Mouse (Mus musculus) myocyte (in vitro differentiated cells): ENCODE data around the gene Ralgps1. TPM values are rescaled to one million over a fixed set of nuclear protein-coding genes. Genes with fewer than 3 reads are reported as not detected.
A peak's percentile ranks its signal among the peaks of the same experiment; 100 is the strongest.

Experiments used
- H3K27me3 ChIP-seq: one replicate; pipeline ENCODE4 v1.6.1; 2011; ENCODE audit not compliant: control insufficient read depth, insufficient read depth, insufficient read length
- H3K36me3 ChIP-seq: one replicate; pipeline ENCODE4 v1.6.1; 2011; ENCODE audit not compliant: control insufficient read depth, insufficient read depth
- H3K4me2 ChIP-seq: one replicate; pipeline ENCODE4 v1.6.1; 2011; ENCODE audit warnings: low read depth, control low read depth
- H3K4me3 ChIP-seq: one replicate; pipeline ENCODE4 v1.5.1; 2011; ENCODE audit warnings: mild to moderate bottlenecking, control low read depth, moderate library complexity
- H3K79me2 ChIP-seq: one replicate; pipeline ENCODE4 v1.6.1; 2011; ENCODE audit not compliant: control insufficient read depth, insufficient read depth
- H3ac ChIP-seq: one replicate; pipeline ENCODE4 v1.6.1; 2011; ENCODE audit not compliant: control insufficient read depth, insufficient read length
- CEBPB ChIP-seq: IDR thresholded peaks from 2 replicates; pipeline ENCODE4 v1.6.1; 2011; ENCODE audit warnings: mild to moderate bottlenecking, moderate library complexity; ENCODE audit not compliant: poor library complexity, insufficient read depth, severe bottlenecking
- E2F4 ChIP-seq: IDR thresholded peaks from one replicate; pipeline ENCODE4 v1.6.1; 2011; ENCODE audit warnings: mild to moderate bottlenecking, control low read depth, moderate library complexity; ENCODE audit not compliant: insufficient read depth
- MAX ChIP-seq: IDR thresholded peaks from one replicate; pipeline ENCODE4 v1.6.1; 2011; ENCODE audit warnings: low read depth, mild to moderate bottlenecking, control low read depth
- MYOD1 ChIP-seq, 3 experiments: IDR thresholded peaks; one replicate each; pipeline ENCODE4 v1.6.1; 2011; ENCODE audit warnings: control low read depth in 2 of 3, low read depth in 2 of 3, mild to moderate bottlenecking in 2 of 3, moderate library complexity in 1 of 3; ENCODE audit not compliant: insufficient read length in 2 of 3, control insufficient read depth in 1 of 3
- MYOG ChIP-seq, 3 experiments: IDR thresholded peaks; one replicate each; pipeline ENCODE4 v1.6.1; 2011; ENCODE audit warnings: control low read depth in 2 of 3, low read depth in 2 of 3, mild to moderate bottlenecking in 2 of 3; ENCODE audit not compliant: insufficient read length in 2 of 3, control insufficient read depth in 1 of 3, insufficient read depth in 1 of 3
- POLR2A ChIP-seq: IDR thresholded peaks from one replicate; pipeline ENCODE4 v1.6.1; 2011; ENCODE audit warnings: low read depth, mild to moderate bottlenecking, control low read depth, moderate library complexity; ENCODE audit not compliant: insufficient read length
- POLR2AphosphoS2 ChIP-seq: IDR thresholded peaks from one replicate; pipeline ENCODE4 v1.6.1; 2011; ENCODE audit warnings: low read depth, control low read depth; ENCODE audit not compliant: insufficient read length
- REST ChIP-seq: IDR thresholded peaks from one replicate; pipeline ENCODE4 v1.6.1; 2011; ENCODE audit warnings: mild to moderate bottlenecking, control low read depth, moderate library complexity; ENCODE audit not compliant: insufficient read depth, insufficient read length
- SRF ChIP-seq: IDR thresholded peaks from one replicate; pipeline ENCODE4 v1.6.1; 2011; ENCODE audit warnings: low read depth; ENCODE audit not compliant: control insufficient read depth, insufficient read length
- TCF12 ChIP-seq: IDR thresholded peaks from one replicate; pipeline ENCODE4 v1.6.1; 2011; ENCODE audit warnings: mild to moderate bottlenecking, control low read depth; ENCODE audit not compliant: poor library complexity, insufficient read depth, severe bottlenecking
- TCF3 ChIP-seq: IDR thresholded peaks from one replicate; pipeline ENCODE4 v1.6.1; 2011; ENCODE audit warnings: low read depth, control low read depth; ENCODE audit not compliant: insufficient read length
- USF1 ChIP-seq: IDR thresholded peaks from one replicate; pipeline ENCODE4 v1.6.1; 2011; ENCODE audit warnings: low read depth, mild to moderate bottlenecking, control low read depth, moderate library complexity
- polyA plus RNA-seq: library from polyadenylated mRNA; unstranded; fragments of >200 nt; fragmentation: generic; extraction: Trizol; gene quantifications from one replicate; pipeline ENCODE4 v1.2.1, GENCODE M21; 2012; ENCODE audit warnings: missing spikeins

The Ralgps1 gene
- polyA plus RNA-seq, 1 experiment = 1.3 TPM

- TF ChIP-seq E2F4 = no peak
- no peak for TF ChIP-seq MYOG (IDR thresholded peaks at IDR 0.05; ENCODE audit: control insufficient read depth in 1 of 3, insufficient read depth in 1 of 3, insufficient read length in 2 of 3, low read depth in 2 of 3)
- TF ChIP-seq SRF = no peak
- TF ChIP-seq MAX = no peak
- TF ChIP-seq REST = no peak
- TF ChIP-seq TCF12 = no peak
- TF ChIP-seq MYOD1 (IDR thresholded peaks at IDR 0.05; ENCODE audit: control insufficient read depth in 1 of 3, insufficient read length in 2 of 3, low read depth in 2 of 3) = no peak
- no peak for TF ChIP-seq POLR2A
- TF ChIP-seq POLR2AphosphoS2 = no peak
- TF ChIP-seq USF1 = no peak
- TF ChIP-seq TCF3 = no peak
- Histone ChIP-seq H3K36me3 (no peaks in the 10 kb centered on the region), H3K4me3 (no peak overlapping the region), H3K4me2 (no peak overlapping the region), H3K27me3 (peaks cover 37% of the 10 kb centered on the region), H3ac (no peak overlapping the region), H3K79me2 (no peaks in the 10 kb centered on the region)
Observed at GRCm38 (mm10) chr2:33137244-33137643, 234.0 kb downstream of the Ralgps1 start.

GRCm38 (mm10) chr2:33136366-33136765 is 234.9 kb downstream of the Ralgps1 start:
- no peak overlapping the region for H3ac ChIP-seq
- TF ChIP-seq CEBPB = no peak
- no peak for TF ChIP-seq REST
- no peak for TF ChIP-seq MYOD1 (IDR thresholded peaks at IDR 0.05; ENCODE audit: control insufficient read depth in 1 of 3, insufficient read length in 2 of 3, low read depth in 2 of 3)
- TF ChIP-seq TCF12 = no peak
- TF ChIP-seq POLR2AphosphoS2 = no peak
- no peak for TF ChIP-seq USF1
- no peaks in the 10 kb centered on the region for H3K36me3 ChIP-seq
- H3K27me3 ChIP-seq = peaks cover 39% of the 10 kb centered on the region
- no peaks in the 10 kb centered on the region for H3K79me2 ChIP-seq
- no peak overlapping the region for H3K4me3 ChIP-seq
- H3K4me2 ChIP-seq = no peak overlapping the region

GRCm38 (mm10) chr2:33134766-33135490 is 236.4 kb downstream of the Ralgps1 start:
- Histone ChIP-seq H3ac (no peak overlapping the region), H3K79me2 (no peaks in the 10 kb centered on the region), H3K27me3 (peaks cover 34% of the 10 kb centered on the region), H3K4me3 (no peak overlapping the region), H3K4me2 (no peak overlapping the region), H3K36me3 (no peaks in the 10 kb centered on the region)
- TF ChIP-seq POLR2AphosphoS2 (no peak), MYOG (IDR thresholded peaks at IDR 0.05; ENCODE audit: control insufficient read depth in 1 of 3, insufficient read depth in 1 of 3, insufficient read length in 2 of 3, low read depth in 2 of 3) (no peak), REST (no peak), CEBPB (no peak), MYOD1 (IDR thresholded peaks at IDR 0.05; ENCODE audit: control insufficient read depth in 1 of 3, insufficient read length in 2 of 3, low read depth in 2 of 3) (no peak), SRF (no peak), E2F4 (no peak), POLR2A (no peak), MAX (no peak), TCF12 (no peak), USF1 (no peak), TCF3 (no peak)

- H3K27me3 ChIP-seq = peaks cover 28% of the 10 kb centered on the region
- no peaks in the 10 kb centered on the region for H3K79me2 ChIP-seq
- no peak overlapping the region for H3ac ChIP-seq
- H3K4me2 ChIP-seq = no peak overlapping the region
- no peak for TF ChIP-seq TCF3
- no peak for TF ChIP-seq REST
- TF ChIP-seq CEBPB = no peak
- TF ChIP-seq MAX = no peak
- TF ChIP-seq E2F4 = no peak
- TF ChIP-seq MYOD1 (IDR thresholded peaks at IDR 0.05; ENCODE audit: control insufficient read depth in 1 of 3, insufficient read length in 2 of 3, low read depth in 2 of 3) = no peak
- no peak for TF ChIP-seq MYOG (IDR thresholded peaks at IDR 0.05; ENCODE audit: control insufficient read depth in 1 of 3, insufficient read depth in 1 of 3, insufficient read length in 2 of 3, low read depth in 2 of 3)
- TF ChIP-seq POLR2A = no peak
- TF ChIP-seq POLR2AphosphoS2 = no peak
- no peak for TF ChIP-seq TCF12
- no peak for TF ChIP-seq SRF
- TF ChIP-seq USF1 = no peak
- no peak overlapping the region for H3K4me3 ChIP-seq
- H3K36me3 ChIP-seq = no peaks in the 10 kb centered on the region
Observed at GRCm38 (mm10) chr2:33132306-33132705, 239.0 kb downstream of the Ralgps1 start.

- no peaks in the 10 kb centered on the region for H3K79me2 ChIP-seq
- peak within 1 kb of the TSS; percentile 33 for H3K4me3 ChIP-seq
- H3K4me2 ChIP-seq = peak within 1 kb of the TSS; percentile 94
- TF ChIP-seq CEBPB (no peak), MAX (no peak), TCF3 (no peak), E2F4 (no peak), MYOG (IDR thresholded peaks at IDR 0.05; ENCODE audit: control insufficient read depth in 1 of 3, insufficient read depth in 1 of 3, insufficient read length in 2 of 3, low read depth in 2 of 3) (no peak), MYOD1 (IDR thresholded peaks at IDR 0.05; ENCODE audit: control insufficient read depth in 1 of 3, insufficient read length in 2 of 3, low read depth in 2 of 3) (no peak), SRF (no peak), REST (no peak), TCF12 (no peak), POLR2A (no peak), POLR2AphosphoS2 (no peak), USF1 (no peak)
- peaks cover 26% of the 10 kb centered on the region for H3K27me3 ChIP-seq
- peak within 1 kb of the TSS; percentile 53 for H3ac ChIP-seq
- H3K36me3 ChIP-seq = no peaks in the 10 kb centered on the region
Observed at GRCm38 (mm10) chr2:33131500-33132092, 239.7 kb downstream of the Ralgps1 start, which contains the start of gene Garnl3. Gene Garnl3 (minus strand): TSS chr2:33131654.
